Mouse (Mus musculus) heart, adult 2 months (tissue): ENCODE results near the gene Pitpnc1.

Experiments used
- CTCF ChIP-seq: fragments of 200-600 bp; IDR thresholded peaks from 2 replicates; pipeline ENCODE4 v1.8.1; 2022; ENCODE audit warnings: antibody characterized with exemption, mild to moderate bottlenecking, moderate library complexity
- EP300 ChIP-seq: fragments of 200-500 bp; IDR thresholded peaks from 2 replicates; pipeline ENCODE4 v1.6.1; 2011; ENCODE audit warnings: low read depth, low read length, control low read depth; ENCODE audit not compliant: insufficient read depth
- POLR2A ChIP-seq: fragments of 200-500 bp; IDR thresholded peaks from 2 replicates; pipeline ENCODE4 v1.6.1; 2011; ENCODE audit warnings: mild to moderate bottlenecking, low read depth, low read length, control low read depth; ENCODE audit not compliant: insufficient read depth

DNA sequence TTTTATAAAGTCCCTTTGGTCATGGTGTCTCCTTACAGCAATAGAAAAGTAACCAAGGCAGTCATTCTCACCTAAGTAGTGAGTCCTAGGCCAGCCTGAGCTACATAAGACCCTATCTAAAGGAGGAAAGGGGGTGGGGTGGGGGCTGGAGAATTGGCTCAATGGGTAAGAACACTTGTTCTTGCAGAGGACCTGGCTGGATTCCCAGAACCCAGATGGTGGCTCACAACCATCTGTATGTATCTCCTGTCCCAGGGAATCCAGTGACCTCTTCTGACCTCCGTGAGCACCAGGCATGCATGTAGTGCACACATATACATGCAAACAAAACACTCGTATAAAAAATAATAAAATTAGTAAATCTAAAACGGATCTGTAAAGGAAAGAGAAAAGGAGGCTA, 24.8 kb downstream of the Pitpnc1 start:
- TF ChIP-seq POLR2A = no peak
- no peak for TF ChIP-seq CTCF
- TF ChIP-seq EP300 = no peak
